Mouse (Mus musculus): ENCODE results near the gene Stat4. TPM values are rescaled to one million over a fixed set of nuclear protein-coding genes. Genes with fewer than 3 reads are reported as not detected.

The Stat4 gene
- total and polyA plus RNA-seq, 3 experiments, result 11.4 to 17.5 (median 16.7) TPM

- Histone ChIP-seq H3K9ac (ENCODE audit: insufficient read depth, low read depth) (no peak overlapping the region), H3K79me2 (replicated peaks; ENCODE audit: control insufficient read depth, extremely low read depth, insufficient read depth, poor library complexity, severe bottlenecking) (peaks cover 2% of the 10 kb centered on the region; the same call in 1 of the 2 replicates), H3K4me1 (ENCODE audit: control insufficient read depth in 1 of 2, insufficient read depth in 2 of 2) (peaks cover 17 to 70% of the 10 kb centered on the region in 2 experiments), H3K27ac (ENCODE audit: insufficient read depth, low read depth) (no peak overlapping the region), H3K9me3 (replicated peaks; ENCODE audit: low read length) (no peaks in the 10 kb centered on the region), H3K36me3 (replicated peaks in 1 of 2; ENCODE audit: control insufficient read depth in 1 of 2, insufficient read depth in 1 of 2, low read length in 1 of 2) (peaks cover 89 to 91% of the 10 kb centered on the region in 2 experiments), H3K4me3 (replicated peaks in 1 of 3; ENCODE audit: low read depth in 2 of 3, low read length in 2 of 3, poor library complexity in 1 of 3) (no peak overlapping the region), H3K4me2 (ENCODE audit: insufficient read depth, low read depth, poor library complexity, severe bottlenecking) (no peak overlapping the region), H3K27me3 (replicated peaks) (no peaks in the 10 kb centered on the region)
- no peak for TF ChIP-seq SIN3A (IDR thresholded peaks at IDR 0.05; ENCODE audit: low read length)
- no peak for TF ChIP-seq MAZ (IDR thresholded peaks at IDR 0.05; ENCODE audit: low read depth, low read length)
- no peak for TF ChIP-seq ELF1 (IDR thresholded peaks at IDR 0.05; ENCODE audit: low read depth, low read length)
- no peak for TF ChIP-seq CTCF (conservative IDR thresholded peaks at IDR 0.05 in 1 of 2, IDR thresholded peaks at IDR 0.05 in 1 of 2; ENCODE audit: low read depth in 2 of 2, low read length in 2 of 2)
- no peak for TF ChIP-seq EP300 (IDR thresholded peaks at IDR 0.05; ENCODE audit: low read length)
- in situ Hi-C loops (cut with MboI; ENCODE audit: low pct_ligation_motif_present, low pct_unique_long_range_greater_than_20kb, low sequenced_read_pairs) (no loop called here), dilution Hi-C loops (cut with MboI; ENCODE audit: extremely low pct_ligation_motif_present, extremely low pct_unique_long_range_greater_than_20kb, low sequenced_read_pairs) (no loop called here)
- no peak for DNase-seq (ENCODE audit: extremely low read depth)
Measured at GRCm38 (mm10) chr1:52148696-52149095, 161.7 kb downstream of the Stat4 start.

- dilution Hi-C loops (cut with MboI; ENCODE audit: extremely low pct_ligation_motif_present, extremely low pct_unique_long_range_greater_than_20kb, low sequenced_read_pairs), result no loop called here
- Histone ChIP-seq H3K4me1 (ENCODE audit: control insufficient read depth in 1 of 2, insufficient read depth in 2 of 2) (peaks cover 8 to 60% of the 10 kb centered on the region in 2 experiments; a peak in 3 of 4 replicates), H3K36me3 (replicated peaks in 1 of 2; ENCODE audit: control insufficient read depth in 1 of 2, insufficient read depth in 1 of 2, low read length in 1 of 2) (peaks cover 92 to 93% of the 10 kb centered on the region in 2 experiments), H3K9ac (ENCODE audit: insufficient read depth, low read depth) (no peak overlapping the region), H3K4me2 (ENCODE audit: insufficient read depth, low read depth, poor library complexity, severe bottlenecking) (no peak overlapping the region), H3K9me3 (replicated peaks; ENCODE audit: low read length) (no peaks in the 10 kb centered on the region), H3K79me2 (replicated peaks; ENCODE audit: control insufficient read depth, extremely low read depth, insufficient read depth, poor library complexity, severe bottlenecking) (peaks cover 2% of the 10 kb centered on the region; the same call in 1 of the 2 replicates), H3K27me3 (replicated peaks) (no peaks in the 10 kb centered on the region), H3K27ac (ENCODE audit: insufficient read depth, low read depth) (no peak overlapping the region), H3K4me3 (replicated peaks in 1 of 3; ENCODE audit: low read depth in 2 of 3, low read length in 2 of 3, poor library complexity in 1 of 3) (no peak overlapping the region)
- in situ Hi-C loops (cut with MboI; ENCODE audit: low pct_ligation_motif_present, low pct_unique_long_range_greater_than_20kb, low sequenced_read_pairs), result no loop called here
- no peak for TF ChIP-seq ZKSCAN1 (IDR thresholded peaks at IDR 0.05; ENCODE audit: borderline replicate concordance, low read depth, low read length)
- TF ChIP-seq POLR2AphosphoS2 (IDR thresholded peaks at IDR 0.05; ENCODE audit: low read depth, low read length), result no peak
- no peak for TF ChIP-seq JUND (conservative IDR thresholded peaks at IDR 0.05; ENCODE audit: low read depth, low read length)
- TF ChIP-seq ZMIZ1 (IDR thresholded peaks at IDR 0.05; ENCODE audit: low read depth, low read length), result no peak
- TF ChIP-seq CHD2 (IDR thresholded peaks at IDR 0.05; ENCODE audit: low read length), result no peak
- no peak for TF ChIP-seq MEF2A (IDR thresholded peaks at IDR 0.05; ENCODE audit: borderline replicate concordance, low read depth, low read length)
- no peak for DNase-seq (ENCODE audit: extremely low read depth)
Measured at GRCm38 (mm10) chr1:52149934-52150346, 163.0 kb downstream of the Stat4 start.

DNA sequence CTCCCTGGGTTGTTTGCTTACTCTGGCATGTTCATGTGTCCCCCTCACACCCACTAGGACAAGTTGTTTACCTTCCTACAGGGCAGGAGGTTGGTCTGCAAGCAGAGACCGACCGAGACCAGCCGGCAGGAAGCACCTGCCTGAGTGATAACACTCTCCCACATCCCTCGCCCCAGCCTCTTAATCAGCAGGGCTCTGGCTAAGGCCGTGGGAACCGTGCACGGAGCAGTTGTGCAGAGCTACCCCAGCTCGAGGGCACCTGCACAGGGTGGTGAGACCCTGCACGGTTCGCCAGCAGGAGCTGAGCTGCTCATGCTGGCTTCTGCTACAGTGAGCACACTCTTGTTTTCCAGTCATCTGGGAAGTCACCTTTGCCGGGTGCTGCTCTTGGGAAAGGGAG is 163.7 kb downstream of the Stat4 start:
- 0 out of 2 replicates have a peak overlapping the region, but pooled peaks have one; percentile 6 for H3K27ac ChIP-seq (ENCODE audit: insufficient read depth, low read depth)
- H3K9ac ChIP-seq (ENCODE audit: insufficient read depth, low read depth), result no peak overlapping the region
- no peak for TF ChIP-seq PAX5 (IDR thresholded peaks at IDR 0.05; ENCODE audit: low read length)
- TF ChIP-seq SMC3 (IDR thresholded peaks at IDR 0.05; ENCODE audit: low read depth, low read length), result no peak
- TF ChIP-seq SIN3A (IDR thresholded peaks at IDR 0.05; ENCODE audit: low read length), result no peak
- TF ChIP-seq CHD1 (IDR thresholded peaks at IDR 0.05; ENCODE audit: low read depth, low read length), result no peak
- TF ChIP-seq BHLHE40 (IDR thresholded peaks at IDR 0.05; ENCODE audit: low read depth, low read length), result no peak
- TF ChIP-seq ZKSCAN1 (IDR thresholded peaks at IDR 0.05; ENCODE audit: borderline replicate concordance, low read depth, low read length), result no peak
- TF ChIP-seq TBP (conservative IDR thresholded peaks at IDR 0.05; ENCODE audit: low read depth, low read length), result no peak
- TF ChIP-seq ZNF384 (IDR thresholded peaks at IDR 0.05; ENCODE audit: low read depth, low read length), result no peak

More for the DNA sequence above, 163.7 kb downstream of the Stat4 start:
- Histone ChIP-seq H3K4me1 (ENCODE audit: control insufficient read depth in 1 of 2, insufficient read depth in 2 of 2) (peaks cover 6 to 53% of the 10 kb centered on the region in 2 experiments; a peak in 2 of 4 replicates), H3K36me3 (replicated peaks in 1 of 2; ENCODE audit: control insufficient read depth in 1 of 2, insufficient read depth in 1 of 2, low read length in 1 of 2) (peaks cover 91 to 94% of the 10 kb centered on the region in 2 experiments), H3K9me3 (replicated peaks; ENCODE audit: low read length) (no peaks in the 10 kb centered on the region), H3K4me3 (replicated peaks in 1 of 3; ENCODE audit: low read depth in 2 of 3, low read length in 2 of 3, poor library complexity in 1 of 3) (no peak overlapping the region), H3K79me2 (replicated peaks; ENCODE audit: control insufficient read depth, extremely low read depth, insufficient read depth, poor library complexity, severe bottlenecking) (peaks cover under 1% of the 10 kb centered on the region; the same call in 1 of the 2 replicates), H3K27me3 (replicated peaks) (no peaks in the 10 kb centered on the region), H3K4me2 (ENCODE audit: insufficient read depth, low read depth, poor library complexity, severe bottlenecking) (no peak overlapping the region)
- dilution Hi-C loops (cut with MboI; ENCODE audit: extremely low pct_ligation_motif_present, extremely low pct_unique_long_range_greater_than_20kb, low sequenced_read_pairs), result no loop called here
- in situ Hi-C loops (cut with MboI; ENCODE audit: low pct_ligation_motif_present, low pct_unique_long_range_greater_than_20kb, low sequenced_read_pairs), result no loop called here
- no peak for DNase-seq (ENCODE audit: extremely low read depth)
